Mouse (Mus musculus) gastrocnemius, adult 2 months (tissue): ENCODE measurements around the gene Fig4. TPM values are rescaled to one million over a fixed set of nuclear protein-coding genes. Genes with fewer than 3 reads are reported as not detected.

ENCODE experiments used
- DNase-seq: peaks from one replicate; pipeline ENCODE4 v3.0.0; 2022
- H3K27ac ChIP-seq: fragments of 200-600 bp; 2 replicates; pipeline ENCODE4 v1.8.1; 2022; ENCODE audit warnings: mild to moderate bottlenecking
- H3K4me3 ChIP-seq: fragments of 200-600 bp; 2 replicates; pipeline ENCODE4 v1.8.1; 2022; ENCODE audit warnings: mild to moderate bottlenecking, moderate library complexity
- CTCF ChIP-seq: fragments of 200-600 bp; IDR thresholded peaks from 2 replicates; pipeline ENCODE4 v1.8.1; 2022; ENCODE audit warnings: antibody characterized with exemption, mild to moderate bottlenecking, moderate library complexity
- intact Hi-C: fragments of 180-260 bp; cut with DNase I; formaldehyde crosslinking; loops from one replicate; pipeline ENCODE4 v1.15.1; 2025
- total RNA-seq, 2 experiments: library from RNA; stranded (reverse); gene quantifications; 2 replicates each; pipeline ENCODE4 v1.2.3; 2021

Fig4 gene
- total RNA-seq, 2 experiments from 2014 or later, result 6.1 to 6.8 TPM

DNA sequence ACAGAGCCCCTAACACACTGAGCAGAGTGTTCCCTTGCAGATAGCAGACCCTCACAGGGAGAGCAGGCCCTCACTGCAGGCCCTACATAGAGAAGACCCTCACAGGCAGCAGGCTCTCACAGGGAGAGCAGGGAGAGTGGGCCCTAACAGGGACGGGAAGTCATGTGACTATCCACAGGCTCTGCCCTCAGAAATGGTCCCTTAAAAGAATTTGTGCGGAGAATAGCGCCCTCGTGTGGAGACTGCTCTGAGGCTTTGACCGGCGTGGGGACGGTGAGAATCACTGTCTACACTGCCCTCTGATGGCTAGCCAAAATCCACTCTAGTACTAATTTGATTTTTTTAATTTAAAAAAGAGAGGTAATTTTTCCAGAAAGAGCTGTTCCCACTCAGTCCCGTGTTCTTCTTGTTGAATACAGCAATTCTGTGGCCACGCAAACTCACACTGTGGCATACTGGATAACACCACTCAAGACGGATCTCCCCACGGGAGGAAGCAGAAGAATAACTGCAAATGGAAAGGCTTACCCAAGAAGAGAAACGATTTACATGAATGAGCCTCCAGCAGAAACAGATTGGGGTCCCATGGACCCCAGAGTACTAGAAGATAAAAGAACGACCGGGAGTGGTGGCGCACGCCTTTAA is 14.2 kb downstream of the Fig4 start:
- TF ChIP-seq CTCF, result peak; percentile 84
- H3K4me3 ChIP-seq, result peak overlapping the region; percentile 48
- intact Hi-C loops, result no loop called here
- peak; percentile 80 for DNase-seq
- peak overlapping the region; percentile 28; the same call in 1 of the 2 replicates for H3K27ac ChIP-seq

DNA sequence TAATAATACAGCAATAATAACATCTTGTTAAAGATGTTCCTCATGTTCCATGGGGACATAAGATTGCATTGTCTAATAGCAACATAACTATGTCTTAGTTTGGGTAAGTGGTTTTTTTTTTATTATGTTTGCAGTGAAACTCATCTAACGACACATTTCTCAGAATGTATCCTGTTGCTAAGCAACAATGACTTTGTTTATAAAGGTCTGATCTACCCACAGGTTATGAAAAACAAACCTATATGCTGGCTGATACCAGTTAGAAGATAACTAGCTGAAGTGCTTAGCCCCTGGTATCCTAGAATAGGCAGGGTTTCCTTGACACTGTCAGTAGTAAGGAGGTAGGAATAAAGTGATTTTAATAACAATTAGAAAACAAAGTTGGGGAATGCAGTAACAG is 15.0 kb downstream of the Fig4 start:
- intact Hi-C loops, result no loop called here
- DNase-seq, result no peak
- H3K27ac ChIP-seq, result no peak overlapping the region

DNA sequence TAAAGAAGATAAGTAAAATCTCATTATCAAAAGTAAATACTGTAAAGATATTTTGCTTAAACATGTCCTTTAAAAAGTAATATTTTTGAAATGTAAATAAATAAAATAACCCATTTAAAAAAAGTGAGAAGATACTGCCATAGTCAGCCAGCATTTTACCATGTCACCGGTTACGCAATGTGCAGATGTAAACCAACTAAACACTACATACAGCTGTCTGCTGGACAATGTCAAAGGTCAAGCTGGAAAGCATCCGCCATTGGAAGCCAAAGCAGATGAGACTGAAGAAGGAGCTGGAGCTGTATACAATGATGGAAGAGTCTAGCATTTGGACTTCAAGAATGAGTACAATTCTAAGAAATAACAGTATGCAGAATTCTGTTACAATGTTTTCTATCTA is 15.4 kb downstream of the Fig4 start:
- no peak overlapping the region for H3K27ac ChIP-seq
- no peak for DNase-seq
- no peak for TF ChIP-seq CTCF
- no peak overlapping the region for H3K4me3 ChIP-seq
- intact Hi-C loops, result no loop called here

More for the DNA sequence above, 15.0 kb downstream of the Fig4 start:
- H3K4me3 ChIP-seq, result no peak overlapping the region
- TF ChIP-seq CTCF, result no peak

DNA sequence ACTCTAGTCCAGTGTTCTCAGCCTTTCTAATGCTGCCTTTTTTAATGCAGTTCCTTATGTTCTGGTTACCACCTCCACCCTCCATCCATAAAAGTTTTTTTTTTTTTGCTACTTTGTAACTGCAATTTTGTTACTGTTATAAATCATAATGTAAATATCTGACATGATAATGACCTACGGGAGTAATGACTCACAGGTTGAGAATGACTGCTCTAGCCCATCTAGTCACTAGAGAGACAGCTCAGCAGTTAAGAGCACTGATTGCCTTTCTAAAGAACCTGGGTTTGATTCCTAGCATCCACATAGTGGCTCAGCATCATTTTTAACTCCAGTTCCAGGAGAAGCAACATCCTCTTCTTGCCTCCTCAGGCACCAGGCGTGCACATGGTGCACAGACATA is 21.0 kb downstream of the Fig4 start:
- no peak for TF ChIP-seq CTCF
- no peak for DNase-seq
- Histone ChIP-seq H3K4me3 (no peak overlapping the region), H3K27ac (no peak overlapping the region)
- intact Hi-C loops, result no loop called here

DNA sequence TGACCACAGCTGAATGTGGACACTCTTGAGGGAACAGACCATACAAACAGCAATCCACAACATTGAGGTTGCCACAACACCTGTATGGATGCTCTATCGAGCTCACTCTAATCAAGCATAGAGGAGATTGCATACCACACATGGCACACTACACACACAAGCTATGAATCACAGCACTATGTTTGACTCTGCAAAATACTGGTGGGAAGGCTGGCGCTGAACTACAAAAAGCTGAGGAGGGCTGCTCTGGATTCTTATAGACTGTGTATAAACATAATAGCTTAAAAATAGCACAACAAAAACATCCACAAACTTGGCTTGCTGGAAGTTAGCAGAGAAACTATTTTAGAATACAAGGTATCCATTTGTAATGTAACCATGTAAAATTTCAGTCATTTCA is 22.3 kb downstream of the Fig4 start:
- intact Hi-C loops, result no loop called here
- H3K4me3 ChIP-seq, result no peak overlapping the region
- no peak for DNase-seq
- no peak for TF ChIP-seq CTCF
- H3K27ac ChIP-seq, result no peak overlapping the region

DNA sequence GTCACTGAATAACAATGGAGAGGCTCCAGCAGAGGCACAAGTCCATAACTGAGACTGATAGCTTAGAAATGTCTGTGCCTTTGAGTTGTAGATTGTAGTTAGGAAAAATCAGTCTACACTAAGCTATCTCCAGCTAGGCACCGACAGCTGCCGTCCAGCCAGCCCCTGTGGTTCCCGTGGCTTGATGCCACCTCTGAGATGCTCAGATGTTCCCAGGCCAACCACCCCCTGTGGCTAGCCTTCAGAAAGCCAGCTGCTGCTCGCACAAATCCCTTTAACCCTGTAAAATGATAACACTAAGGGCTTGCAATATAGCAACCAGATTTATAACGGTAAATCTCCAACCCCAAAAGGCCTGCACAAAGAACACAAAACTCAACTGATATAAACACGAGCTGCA is 22.9 kb downstream of the Fig4 start:
- no peak for TF ChIP-seq CTCF
- intact Hi-C loops, result no loop called here
- DNase-seq, result no peak

DNA sequence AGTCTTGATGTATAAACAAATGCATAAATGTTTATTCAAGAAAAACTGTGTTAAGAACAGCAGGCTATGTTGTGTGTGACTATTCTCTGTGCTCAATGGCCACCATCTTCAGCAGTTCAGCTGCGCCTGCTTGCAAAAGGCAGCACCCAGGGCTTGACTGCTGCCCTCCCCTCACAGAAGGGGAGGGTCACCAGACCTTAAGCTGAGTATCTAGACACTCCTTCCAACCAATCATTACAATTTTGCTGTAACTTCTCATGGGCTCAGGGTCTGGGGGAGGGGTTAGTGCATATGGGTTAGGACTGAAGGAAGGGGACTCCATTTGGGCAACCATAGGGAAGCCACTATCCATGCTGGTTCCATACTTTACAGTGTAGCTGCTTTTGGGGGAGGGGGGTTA is 24.3 kb downstream of the Fig4 start:
- DNase-seq, result no peak
- no peak overlapping the region for H3K27ac ChIP-seq
- intact Hi-C loops, result no loop called here
- no peak for TF ChIP-seq CTCF
- no peak overlapping the region for H3K4me3 ChIP-seq

More for the DNA sequence above, 22.9 kb downstream of the Fig4 start:
- no peak overlapping the region for H3K4me3 ChIP-seq
- no peak overlapping the region for H3K27ac ChIP-seq

DNA sequence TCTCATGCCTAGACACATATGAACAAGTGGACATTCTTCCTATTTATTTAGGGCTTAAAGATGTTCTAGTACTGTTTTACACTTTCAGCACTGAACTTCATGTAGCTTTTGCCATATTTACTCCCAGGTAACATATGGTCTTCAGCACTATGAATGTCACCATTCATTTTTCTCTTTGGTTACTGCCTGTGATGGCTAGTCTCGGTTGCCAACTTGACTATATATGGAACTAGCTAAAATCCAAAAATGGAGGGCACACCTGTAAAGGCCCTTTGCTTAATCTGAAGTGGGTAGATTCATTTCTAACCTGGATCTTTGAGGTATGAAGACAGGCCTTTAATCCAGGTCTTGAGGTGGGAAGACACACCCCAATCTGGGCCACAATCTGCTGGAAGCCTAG is 28.2 kb downstream of the Fig4 start:
- intact Hi-C loops, result no loop called here
- Histone ChIP-seq H3K27ac (no peak overlapping the region), H3K4me3 (no peak overlapping the region)
- DNase-seq, result no peak
- TF ChIP-seq CTCF, result no peak

DNA sequence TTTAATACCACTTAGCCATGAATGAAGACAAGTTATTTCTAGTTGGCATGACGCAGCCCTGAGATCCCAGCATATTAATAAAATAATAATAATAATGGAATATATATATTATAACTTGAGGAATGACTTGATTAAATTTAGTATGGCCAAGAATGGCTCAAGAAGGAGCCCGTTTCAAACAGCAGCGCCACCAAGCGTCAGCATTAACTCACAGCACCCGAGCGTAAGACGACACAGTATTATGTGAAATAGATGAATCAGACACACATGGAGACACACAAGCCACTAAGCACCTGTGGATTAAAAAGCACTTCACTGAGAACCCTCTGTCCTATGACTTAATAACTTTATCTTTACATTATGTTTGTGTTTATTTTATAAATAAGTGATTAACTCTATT is 31.2 kb downstream of the Fig4 start:
- no peak overlapping the region for H3K4me3 ChIP-seq
- no peak for DNase-seq

DNA sequence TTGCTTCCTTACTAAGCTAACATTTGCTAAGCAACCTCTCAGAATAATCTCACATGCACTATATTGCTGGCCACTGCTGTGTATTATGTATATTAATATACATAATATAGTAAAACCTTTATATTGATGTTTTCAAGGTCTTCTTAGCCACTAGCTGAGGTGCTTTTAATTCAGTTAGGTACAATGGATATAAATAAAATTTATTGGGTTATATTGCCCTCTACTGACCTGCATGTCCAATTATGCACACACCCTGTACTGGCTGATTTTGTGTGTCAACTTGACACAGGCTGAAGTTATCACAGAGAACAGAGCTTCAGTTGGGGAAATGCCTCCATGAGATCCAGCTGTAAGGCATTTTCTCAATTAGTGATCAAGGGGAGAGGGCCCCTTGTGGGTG is 41.2 kb downstream of the Fig4 start:
- TF ChIP-seq CTCF, result peak; percentile 11; the same call in 1 of the 2 replicates
- Histone ChIP-seq H3K4me3 (no peak overlapping the region), H3K27ac (no peak overlapping the region)
- intact Hi-C loops, result no loop called here
- DNase-seq, result no peak

More for the DNA sequence above, 31.2 kb downstream of the Fig4 start:
- TF ChIP-seq CTCF, result peak; percentile 55
- intact Hi-C loops, result loop anchor here (2.0 kb wide), 1 partner anchor 267 kb away; no protein-coding TSS in a partner anchor
- H3K27ac ChIP-seq, result no peak overlapping the region

DNA sequence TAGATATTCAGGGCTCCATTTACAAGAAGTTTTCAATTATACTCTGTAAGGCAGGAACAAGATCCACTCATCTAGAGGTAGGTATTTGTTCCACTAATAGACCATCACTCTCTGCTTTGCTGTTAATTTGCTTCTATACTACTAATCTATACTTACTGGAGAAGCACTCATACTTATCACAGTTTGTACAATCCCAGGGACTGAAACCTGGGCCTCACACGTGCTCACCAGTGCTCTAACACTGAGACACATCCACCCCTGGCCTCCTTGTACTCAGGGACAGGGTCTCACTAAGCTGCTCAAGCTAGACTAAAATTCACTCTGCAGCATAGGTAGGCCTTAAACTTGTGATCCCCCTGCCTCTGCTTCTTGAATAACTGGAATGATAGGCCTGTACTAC is 41.8 kb downstream of the Fig4 start:
- TF ChIP-seq CTCF, result no peak
- no peak overlapping the region for H3K27ac ChIP-seq
- DNase-seq, result no peak
- no peak overlapping the region for H3K4me3 ChIP-seq
- intact Hi-C loops, result no loop called here

DNA sequence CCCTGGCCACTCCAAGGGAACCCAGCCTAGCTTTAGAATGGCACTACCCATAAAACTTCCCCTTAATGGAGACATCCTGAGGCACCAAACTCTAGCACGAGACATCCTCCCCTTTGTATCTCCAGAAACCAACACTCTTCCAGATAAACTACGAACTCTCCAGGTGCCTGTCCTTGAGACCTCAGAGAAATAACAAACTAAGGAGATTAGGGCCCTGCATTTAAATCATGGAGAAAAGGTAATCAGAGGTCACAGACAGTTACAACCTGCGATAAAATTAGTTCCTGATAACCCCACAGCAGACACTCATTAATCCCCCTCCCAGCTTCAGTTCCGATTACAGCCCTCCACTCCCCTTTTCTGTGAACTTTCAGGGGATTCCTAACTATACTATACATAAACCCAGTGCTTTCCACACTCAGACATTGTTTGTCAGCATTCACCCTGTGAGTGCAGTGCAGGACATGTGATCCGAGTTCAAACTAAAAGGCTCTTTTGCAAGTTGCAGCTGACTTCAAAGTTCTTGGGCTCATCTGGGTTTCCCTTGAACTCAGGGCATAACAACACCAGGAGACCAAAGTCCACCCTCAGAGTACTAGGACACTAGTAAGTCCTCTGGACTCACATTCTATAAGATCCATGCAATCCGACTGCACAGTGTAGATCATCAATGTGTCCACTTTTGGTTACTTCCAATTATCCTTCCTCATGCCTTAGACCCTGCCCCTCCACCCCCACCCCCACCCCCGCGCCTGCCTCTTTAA is 42.6 kb downstream of the Fig4 start:
- Histone ChIP-seq H3K4me3 (no peak overlapping the region), H3K27ac (no peak overlapping the region)
- TF ChIP-seq CTCF, result no peak
- DNase-seq, result no peak
- intact Hi-C loops, result no loop called here

DNA sequence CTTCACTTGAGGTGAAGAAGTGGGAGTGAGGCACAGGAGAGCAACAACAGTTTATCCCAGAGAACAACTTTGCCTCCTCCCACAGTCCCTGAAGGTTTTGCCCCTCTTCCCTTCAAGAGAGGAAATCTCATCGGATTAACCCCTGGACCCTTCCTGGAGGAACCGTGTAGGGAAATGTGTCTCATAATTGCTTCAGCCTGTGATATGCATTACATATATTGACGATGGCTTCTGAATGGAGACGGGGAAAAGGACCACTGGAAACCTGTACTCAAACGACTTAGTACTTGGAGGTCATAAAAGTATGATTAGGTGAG is 52.4 kb downstream of the Fig4 start:
- H3K27ac ChIP-seq, result no peak overlapping the region
- no peak for DNase-seq
- no peak overlapping the region for H3K4me3 ChIP-seq
- TF ChIP-seq CTCF, result no peak
- intact Hi-C loops, result no loop called here
